Mouse (Mus musculus) heart, postnatal 0 days (tissue): Measurements from ENCODE around the gene Gba2.

Experiments
- CTCF ChIP-seq: IDR thresholded peaks from 2 replicates; pipeline ENCODE4 v1.5.1; 2016; ENCODE audit warnings: antibody characterized with exemption, control low read depth, low read depth
- EP300 ChIP-seq: IDR thresholded peaks from 2 replicates; pipeline ENCODE4 v1.6.1; 2016; ENCODE audit warnings: antibody characterized with exemption, low read depth

DNA sequence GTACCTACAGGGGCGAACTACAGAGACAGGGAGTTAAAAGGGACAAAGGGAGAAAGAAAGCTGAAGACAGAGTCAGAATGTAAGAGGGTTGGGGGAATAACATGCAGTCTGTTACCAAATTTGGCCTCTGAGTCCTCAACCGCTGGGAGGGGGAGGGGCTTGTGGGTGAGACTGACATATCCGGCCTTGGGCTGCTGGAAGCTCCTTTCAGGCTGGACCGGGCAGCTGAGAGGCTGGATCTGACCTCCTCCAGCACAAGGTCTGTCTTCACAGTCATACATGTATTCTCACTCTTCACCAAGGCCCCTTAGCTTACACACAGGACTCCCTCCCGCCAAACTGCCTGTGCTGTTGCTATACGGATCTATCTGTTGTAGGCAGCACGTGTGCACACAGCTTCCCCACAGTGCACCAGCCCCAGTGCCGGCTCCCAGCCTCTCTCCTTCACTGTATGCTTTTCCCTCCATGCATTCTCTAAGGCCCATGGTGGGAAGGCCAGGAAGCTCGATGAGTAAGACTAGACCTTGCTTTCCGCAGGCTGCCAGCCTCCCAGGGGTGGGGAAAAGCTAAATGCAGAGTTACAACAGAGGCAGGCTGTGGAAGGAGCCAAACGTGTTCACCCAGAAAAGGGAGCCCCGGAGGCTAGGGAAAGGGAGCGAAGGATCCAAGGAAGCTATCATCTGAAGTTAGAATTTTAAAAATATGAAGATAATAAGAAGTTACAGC is 19.9 kb downstream of the Gba2 start:
- no peak for TF ChIP-seq CTCF
- TF ChIP-seq EP300 = no peak
